Mouse (Mus musculus) right cerebral cortex, adult 2 months (tissue): ENCODE results near the gene Pfkfb4.
A peak's percentile ranks its signal among the peaks of the same experiment; 100 is the strongest.

Experiments used
- DNase-seq, 2 experiments: peaks; one replicate each; pipeline ENCODE4 v3.0.0; 2021 to 2022; ENCODE audit warnings: low spot score in 2 of 2

The Pfkfb4 gene

DNA sequence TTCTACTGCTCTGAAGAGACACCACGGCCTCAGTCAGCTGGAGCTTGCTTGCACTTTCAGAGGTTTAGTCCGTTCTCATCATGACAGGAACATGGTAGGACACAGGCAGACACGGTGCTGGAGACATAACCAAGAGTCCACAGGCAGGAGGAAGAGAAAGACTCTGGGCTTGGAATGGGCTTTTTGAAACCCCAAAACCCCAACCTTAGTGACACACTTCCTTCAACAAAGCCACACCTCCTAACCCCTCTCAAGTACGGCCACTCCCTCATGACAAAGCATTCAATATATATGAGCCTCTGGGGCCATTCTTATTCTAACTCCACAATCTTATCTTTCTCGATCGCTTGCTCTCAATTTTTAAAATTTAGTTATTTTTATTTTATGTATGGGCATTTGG, 40.9 kb downstream of the Pfkfb4 start:
- DNase-seq: no peak

DNA sequence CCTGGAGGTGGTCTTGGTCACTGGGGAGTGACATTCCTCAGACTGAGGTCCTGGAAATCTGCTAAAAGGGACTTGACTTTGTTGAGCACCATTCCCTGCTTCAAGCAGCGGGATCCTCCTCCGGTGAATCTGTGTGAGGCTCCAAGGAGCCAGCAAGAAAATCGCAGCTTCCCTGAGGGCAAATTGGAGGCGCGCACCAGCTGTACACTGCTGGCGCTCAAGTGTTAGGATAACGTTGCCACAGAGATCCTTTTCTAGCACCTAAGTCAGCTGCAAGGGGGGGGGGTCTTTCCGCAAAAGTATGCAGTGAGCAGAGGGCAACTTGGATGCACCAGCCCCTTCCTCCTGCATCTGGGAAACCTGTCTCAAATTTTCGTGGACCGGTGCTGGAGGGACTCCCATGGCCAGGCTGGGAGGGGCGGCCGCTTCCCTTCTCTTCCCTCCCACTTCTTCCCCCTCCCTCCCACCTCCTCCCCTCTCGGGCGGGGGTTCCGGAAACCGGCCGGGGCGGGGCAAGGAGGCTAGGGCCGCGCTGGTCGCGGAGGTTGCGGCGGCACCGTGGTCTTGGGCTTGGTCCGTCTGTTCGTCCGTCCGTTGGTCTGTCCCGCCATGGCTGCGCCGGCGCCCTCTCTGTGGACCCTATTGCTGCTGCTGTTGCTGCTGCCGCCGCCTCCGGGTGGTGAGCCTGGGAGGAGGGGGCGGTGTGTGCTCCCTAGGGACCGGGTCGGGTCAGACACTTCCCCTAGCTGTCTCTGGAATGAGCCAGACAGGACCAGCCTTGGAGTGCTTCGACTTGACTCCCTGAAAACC, 46.7 kb downstream of the Pfkfb4 start, which contains the start of gene Shisa5:
Gene Shisa5, plus strand, starts transcription at position 480 of the 810 bp plus-strand sequence.
- no peak for DNase-seq

DNA sequence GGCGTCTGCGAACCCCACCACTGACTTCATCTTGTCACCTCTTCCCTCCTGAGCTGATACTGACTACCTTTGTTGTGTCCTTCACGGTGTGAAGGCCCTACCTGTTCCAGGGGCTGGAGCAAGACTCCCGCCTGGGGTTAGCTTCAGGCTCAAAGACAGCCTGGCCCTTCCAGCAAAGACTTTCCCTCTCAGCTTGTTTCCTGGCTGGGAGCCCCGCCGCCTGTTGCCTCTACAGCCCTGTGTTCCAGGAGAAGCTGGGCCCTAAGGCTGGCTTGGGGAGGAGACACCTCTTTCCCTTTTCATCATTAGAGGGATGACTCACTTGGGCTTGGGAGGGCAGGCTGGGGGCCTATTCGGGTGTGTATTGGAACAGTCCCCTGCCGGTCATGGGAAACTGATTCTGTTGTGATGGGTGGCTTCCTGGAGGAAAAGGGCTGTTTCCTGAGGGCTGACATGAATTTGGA, 47.4 kb downstream of the Pfkfb4 start:
- no peak for DNase-seq

DNA sequence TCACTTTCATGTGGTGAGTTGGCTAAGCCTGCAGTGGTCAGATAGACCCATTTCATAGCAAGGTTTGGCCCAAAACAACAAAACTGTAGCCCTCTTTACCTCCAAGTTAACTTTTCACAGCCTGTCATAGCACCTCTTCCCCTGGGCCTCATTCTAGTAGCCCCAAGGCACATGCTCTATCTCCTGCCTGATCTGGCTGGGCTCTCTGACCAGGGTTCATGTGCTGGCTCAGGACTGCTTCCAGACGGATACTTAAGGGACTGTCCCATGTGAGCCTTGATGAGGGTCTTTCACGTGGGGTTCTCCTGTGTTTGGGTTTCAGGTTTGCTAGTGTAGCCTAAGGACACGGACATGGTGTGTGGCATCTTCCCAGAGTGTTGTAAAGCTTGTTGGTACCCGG, 48.1 kb downstream of the Pfkfb4 start:
- DNase-seq: no peak

DNA sequence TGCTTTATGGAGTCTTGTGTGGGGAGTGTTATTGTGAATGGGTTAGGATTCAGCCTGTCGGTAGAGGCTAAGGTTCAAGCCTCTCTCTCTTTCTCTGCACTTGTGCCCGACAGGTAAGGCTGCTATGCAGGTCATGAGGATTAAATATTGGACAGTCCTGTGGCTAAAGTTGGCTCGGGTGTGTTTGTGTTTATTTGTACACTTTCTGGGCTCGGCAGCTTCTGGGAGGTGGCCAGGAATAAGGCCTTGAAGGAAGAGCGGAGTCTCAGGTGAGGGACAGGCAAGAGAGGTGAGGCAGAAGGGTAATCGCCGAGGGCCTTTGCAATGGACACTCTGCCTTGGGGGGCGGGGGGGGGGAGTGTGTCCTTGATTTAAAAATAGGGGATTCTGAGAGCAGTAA, 48.6 kb downstream of the Pfkfb4 start:
- no peak for DNase-seq

DNA sequence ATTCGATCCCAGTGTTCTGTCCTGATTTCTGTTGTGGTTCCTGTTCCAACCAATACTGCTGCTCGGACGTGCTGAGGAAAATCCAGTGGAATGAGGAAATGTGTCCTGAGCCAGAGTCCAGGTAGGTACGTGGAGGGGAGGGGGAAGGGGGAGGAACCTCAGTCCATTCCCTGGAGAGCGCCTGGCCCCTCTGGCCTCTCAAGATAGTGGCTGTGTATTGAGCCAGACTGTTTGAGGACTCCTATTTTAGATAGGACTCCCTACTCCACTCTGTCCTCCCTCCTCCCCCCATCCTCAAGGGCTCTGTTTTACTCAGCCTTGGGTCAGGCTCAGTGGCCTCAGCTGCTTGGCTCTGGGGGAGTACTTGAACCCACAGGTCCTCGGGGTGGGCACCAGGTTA, 49.3 kb downstream of the Pfkfb4 start:
- no peak for DNase-seq

DNA sequence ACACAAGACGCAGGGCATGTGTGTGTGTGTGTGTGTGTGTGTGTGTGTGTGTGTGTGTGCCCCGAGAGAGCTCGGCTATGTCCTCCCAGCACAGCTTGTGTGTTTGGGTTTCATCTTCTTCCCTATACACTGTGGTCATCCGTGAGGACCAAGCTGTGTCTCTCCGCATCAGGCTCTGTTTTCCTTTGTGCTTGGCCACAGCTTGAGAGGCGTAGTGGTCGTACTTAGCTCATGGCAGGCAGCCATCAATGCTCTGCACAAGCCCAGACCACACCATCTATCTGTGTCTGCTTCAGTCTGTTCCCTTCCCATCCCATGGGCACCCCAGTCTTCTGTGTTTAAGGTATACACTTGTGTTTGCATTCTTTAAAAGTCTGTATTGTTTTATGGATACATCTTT, 49.8 kb downstream of the Pfkfb4 start:
- DNase-seq: no peak

DNA sequence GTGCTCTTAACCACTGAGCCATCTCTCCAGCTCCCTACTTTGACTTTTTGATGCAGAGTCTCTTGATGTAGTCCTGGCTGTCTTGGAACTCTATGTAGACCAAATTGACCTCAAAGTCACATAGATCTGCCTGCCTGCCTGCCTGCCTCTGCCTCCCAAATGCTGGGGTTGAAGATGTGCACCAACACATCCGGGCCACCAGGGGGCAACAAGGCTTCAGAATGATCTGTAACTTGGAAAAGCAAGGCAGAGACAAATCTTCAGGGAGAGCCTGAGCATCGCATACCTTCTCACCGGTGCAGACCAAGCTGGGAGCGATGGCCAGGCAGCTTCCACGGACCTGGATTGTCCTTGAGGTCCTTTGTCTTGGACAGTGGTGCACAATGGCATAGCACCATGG, 54.7 kb downstream of the Pfkfb4 start:
- DNase-seq: peak in 1 of 2 experiments; percentile 44

DNA sequence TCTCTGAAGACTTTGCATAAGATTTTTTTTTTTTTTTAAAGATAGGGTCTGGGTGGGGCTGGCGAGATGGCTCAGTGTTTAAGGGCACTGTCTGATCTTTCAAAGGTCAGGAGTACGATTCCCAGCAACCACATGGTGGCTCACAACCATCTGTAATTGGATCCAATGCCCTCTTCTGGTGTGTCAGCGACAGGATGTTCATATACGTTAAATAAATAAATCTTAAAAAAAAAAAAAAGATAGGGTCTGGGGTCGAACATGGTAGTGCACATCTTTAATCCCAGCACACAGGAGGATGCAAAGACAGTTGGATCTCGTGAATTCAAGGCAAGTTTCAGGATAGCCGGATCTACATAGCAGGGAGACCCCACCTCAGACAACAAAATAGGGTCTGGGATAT, 57.7 kb downstream of the Pfkfb4 start:
- no peak for DNase-seq

DNA sequence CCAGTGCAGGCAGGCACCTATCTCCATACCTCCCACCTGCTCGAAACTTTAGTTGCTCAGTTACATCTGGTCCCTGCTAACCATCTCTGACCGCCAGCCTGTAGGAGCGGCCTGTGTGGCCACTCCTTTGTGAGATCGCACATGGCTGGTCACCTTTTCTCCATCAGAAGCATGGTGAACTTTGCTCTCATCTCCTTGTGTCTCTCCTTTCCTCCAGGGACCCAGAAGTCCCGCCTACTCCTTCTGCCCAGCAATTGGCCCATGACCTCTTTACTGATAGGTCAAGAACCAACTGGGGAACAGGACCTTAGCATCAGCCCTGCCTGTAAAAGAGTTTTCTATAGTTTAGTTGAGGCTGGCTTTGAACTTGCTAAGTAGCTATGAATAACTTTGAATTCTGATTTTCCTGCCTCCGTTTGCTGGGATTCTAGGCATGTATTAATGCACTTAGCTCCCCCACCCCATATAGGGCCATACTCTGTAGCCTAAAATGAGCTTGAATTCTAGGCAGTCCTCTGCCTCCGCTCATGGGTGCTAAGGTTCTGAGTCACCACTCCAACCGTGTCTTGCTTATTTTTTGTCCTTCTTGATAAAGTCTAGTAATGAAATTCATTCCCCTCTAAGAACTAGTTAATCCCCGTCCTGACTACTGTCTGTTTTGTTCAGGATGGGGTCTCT, 58.6 kb downstream of the Pfkfb4 start:
- DNase-seq: no peak

DNA sequence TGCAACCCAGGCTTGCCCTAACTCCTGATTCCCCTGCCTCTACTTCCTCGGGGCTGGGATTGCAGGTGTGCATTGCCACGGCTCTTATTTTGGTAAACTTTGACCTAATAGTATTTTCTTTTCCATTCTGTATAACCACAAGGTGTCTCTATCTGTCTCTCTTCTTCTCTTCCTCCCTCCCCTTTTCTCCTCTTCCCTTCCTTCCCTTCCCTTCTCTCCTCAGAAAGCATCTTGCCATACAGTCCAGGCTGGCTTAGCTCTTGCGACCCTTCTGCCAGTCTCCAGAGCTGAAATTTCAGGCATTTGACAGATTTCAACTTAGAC, 59.1 kb downstream of the Pfkfb4 start:
- DNase-seq: no peak

DNA sequence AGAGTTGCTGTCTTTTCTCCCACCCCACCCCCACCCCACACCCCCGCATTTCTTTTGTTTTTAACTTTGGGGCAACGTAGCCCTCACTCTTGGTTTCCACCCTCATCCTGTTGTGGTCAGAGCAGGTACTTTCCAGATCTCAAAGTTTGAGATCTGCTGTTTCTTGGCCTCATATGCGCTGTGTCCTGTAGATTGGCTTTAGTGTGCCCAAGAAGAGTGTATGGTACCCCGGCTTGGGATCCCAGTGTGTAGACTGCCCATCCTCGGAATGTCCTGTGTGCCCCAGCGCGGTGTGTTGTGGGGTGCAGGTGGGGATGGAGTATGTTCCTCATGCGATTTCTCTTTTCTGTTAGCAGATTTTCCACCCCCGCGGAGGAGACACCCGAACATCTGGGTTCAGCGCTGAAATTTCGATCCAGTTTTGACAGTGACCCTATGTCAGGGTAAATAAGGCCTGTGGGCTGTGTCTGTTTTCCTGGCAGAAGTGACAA, 59.5 kb downstream of the Pfkfb4 start:
- DNase-seq: no peak

DNA sequence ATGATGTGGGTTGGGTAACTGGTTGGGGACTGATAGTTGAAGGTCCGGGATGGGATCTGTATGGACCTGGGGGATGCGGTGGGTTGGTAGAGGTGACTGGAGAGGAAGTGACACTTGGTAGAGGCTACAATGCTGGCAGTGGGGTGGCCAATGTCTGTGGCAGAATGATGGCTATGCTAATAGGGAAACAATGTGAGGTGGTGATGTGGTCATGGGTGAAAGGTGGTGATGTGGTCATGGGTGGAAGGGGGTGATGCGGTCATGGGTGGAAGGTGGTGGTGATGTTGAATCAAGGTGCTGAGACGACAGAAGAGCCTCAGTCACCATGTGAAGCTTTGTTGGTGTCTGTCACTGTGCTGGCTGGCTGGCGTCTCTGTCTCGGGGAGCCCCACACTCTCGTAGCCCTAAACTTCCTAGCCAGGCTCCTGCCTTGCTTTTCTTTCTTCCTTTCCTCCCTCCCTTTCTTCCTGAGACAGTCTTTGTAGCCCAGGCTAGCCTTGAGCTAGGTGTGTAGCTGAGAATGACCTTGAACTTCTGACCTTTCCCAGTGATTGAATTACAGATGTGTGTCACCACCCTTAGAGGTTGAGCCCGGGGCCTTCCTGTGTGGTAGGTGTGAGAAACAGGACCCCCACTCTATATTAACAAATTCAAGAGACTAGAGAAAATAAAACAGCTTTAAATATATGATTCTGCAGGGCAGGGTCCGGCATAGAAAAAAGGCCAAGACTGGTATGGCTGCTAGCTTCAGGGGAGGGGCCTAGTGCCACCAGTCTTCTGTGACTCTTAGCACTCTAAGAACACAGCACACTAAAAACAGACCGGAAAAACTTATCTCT, 60.3 kb downstream of the Pfkfb4 start:
- no peak for DNase-seq

DNA sequence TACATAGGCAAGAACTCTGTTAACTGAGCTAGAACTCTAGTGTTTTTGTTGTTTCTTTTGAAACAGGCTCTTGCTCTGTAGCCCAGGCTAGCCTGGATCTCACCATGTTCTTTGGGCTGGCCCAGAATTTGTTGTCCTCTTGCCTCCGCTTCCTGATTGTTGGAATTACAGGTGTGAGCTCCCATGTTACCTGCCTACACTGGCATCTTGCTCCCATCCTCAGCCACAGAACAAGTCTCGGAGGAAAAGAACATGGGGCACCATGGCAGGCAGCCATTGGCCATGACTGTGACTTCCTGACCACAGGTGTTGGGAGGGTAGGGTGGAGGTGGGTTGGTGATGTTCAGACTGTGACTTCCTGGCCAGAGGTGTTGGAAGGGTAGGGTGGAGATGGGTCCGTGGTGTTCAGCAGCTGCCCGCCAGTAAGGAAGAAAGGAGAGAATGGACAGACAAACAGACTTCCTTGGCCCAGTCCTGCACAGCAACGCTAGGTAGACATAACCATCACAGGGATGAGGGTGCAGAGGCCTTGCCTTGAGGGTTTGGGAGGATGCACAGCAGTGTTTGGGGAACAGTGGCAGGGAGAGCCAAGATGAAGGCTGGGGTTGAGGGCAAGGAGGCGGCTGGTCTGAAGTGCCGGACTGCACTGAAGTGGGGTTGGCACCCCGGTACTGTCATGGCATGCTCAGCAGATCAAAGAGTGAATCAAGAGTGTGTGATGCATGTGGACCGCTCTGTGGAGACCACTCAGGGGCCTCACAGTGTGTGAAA, 61.1 kb downstream of the Pfkfb4 start:
- no peak for DNase-seq

DNA sequence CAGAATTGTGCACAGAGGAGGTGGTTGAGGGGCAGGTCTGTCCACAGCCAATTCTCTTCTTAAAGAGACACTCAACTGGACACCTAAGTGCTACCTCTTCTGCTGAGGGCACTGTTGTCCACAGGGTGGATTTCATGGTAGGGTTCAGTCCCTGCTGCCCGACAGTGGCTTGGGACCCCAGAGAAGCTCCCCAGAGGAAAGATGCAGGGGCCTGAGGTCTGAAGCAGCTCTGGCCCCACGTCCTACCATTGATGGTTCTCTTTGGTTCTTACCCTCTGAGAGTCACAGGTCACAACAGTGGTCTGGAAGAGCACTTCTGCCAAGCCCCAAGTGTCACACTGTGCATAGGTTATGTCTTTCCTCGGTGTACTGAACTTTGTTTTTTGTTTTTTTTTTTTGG, 61.8 kb downstream of the Pfkfb4 start:
- DNase-seq: no peak

DNA sequence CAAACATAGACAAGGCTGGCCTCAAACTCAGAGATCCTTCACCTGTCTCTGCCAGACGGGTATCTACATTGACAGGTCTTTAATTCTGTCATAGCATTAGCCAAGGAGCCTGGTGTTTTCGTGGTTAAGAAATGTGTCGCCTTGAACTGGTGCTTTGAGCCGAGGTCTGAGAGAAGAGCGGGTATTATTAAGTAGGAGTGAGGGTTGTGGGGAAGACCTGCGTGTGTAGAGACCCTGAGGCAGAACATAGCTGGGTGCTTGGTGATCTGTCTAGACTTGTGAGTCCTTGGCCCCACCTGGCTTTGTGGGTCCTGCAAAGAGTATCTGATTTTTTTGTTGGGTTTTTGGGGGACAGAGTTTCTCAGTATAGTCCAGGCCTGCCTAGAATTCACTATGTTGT, 62.3 kb downstream of the Pfkfb4 start:
- DNase-seq: no peak

DNA sequence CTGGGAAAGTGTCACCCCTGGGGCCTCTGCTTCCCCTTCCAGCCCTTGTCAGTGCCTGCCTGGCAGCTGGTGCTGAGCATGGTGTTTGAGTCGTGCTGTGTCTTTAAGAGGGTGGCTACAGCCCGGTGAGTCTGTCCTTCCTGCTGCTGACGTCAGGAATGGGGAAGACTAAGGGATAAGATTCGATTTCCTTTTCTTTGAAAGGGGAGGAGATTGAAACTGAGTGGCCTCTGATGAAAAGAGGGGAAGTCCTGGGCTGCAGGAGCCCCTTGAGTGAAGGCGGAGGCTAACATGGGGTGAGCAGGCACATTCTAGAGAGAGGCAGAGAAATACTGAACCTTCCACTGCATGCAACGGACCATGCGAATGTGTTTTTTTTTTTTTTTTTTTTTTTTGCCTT, 63.1 kb downstream of the Pfkfb4 start:
- peak; percentile 74 to 81 for DNase-seq

DNA sequence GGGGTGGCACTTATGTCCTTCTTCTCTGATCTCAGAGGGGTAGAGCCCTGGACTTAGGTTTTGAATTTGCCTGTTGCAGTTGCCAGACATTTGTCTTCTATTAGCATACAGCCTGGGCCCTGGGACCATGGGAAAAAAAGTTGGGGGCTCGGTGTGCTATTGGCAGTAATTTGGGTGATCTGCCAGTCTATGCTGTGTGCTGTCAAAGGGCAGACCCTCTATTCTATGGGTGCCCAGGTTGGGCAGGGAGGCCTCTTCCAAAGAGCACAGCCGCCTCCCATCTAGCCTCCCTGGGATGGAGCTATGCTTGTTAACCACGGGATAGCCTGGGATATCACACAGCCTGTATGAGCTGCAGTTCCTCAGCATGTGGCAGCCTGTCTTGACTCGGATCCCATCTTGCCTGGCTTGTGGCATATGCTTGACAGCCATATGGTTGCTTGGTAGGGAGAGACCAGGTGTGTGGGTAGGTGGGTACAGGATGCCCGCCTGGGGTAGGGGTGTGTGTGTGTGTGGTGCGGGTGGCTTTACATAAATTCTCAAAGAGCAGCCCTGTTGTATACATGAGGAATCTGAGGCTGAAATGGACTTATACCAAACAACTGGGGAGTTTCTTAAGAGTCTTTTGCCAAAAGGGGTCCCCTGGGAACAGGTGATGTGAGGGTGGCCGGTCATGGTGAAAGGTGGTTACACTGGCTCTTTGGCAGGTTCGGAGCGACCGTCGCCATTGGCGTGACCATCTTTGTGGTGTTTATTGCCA, 63.9 kb downstream of the Pfkfb4 start:
- peak in 1 of 2 experiments; percentile 29 for DNase-seq

DNA sequence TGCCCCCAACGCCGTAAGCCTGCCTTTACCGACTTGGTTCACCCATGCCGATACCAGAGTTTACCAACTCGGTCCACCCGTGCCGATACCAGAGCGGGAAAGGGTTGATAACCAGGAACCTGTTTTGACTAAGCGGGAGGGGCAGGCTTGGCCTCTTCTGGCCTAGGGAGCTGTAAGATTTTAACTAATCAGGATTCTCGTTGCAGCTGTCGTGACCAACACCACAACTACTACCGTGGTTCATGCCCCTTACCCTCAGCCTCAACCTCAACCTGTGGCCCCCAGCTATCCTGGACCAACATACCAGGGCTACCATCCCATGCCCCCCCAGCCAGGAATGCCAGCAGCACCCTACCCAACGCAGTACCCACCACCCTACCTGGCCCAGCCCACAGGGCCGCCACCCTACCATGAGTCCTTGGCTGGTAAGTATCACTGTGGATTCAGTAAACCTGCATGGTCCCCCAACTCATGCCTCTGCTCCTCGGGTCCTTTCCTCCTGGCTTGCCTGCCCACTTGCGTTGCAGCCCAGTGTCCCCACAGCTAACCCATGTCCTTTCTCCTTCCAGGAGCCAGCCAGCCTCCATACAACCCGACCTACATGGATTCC, 64.6 kb downstream of the Pfkfb4 start:
- no peak for DNase-seq

DNA sequence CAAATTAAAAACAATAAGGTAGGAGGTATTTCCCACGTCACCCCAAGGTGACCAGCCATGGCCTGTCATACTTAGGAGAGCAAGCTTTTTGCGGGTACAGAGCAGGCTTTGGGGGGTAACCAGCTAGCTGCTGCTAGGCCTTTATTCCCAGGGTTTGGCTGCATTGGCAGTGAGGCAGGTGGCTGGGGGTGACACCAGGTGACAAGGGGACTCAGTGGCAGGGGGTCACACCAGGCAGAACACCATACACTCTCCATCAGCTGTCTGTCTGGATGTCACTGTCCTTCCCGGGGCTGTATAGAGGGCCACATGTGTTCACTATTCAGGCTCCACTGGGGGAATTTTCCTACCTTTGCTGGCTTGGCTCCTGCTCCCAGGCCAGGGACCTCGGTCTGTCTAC, 65.3 kb downstream of the Pfkfb4 start:
- no peak for DNase-seq
